In the genomic region with DNA sequence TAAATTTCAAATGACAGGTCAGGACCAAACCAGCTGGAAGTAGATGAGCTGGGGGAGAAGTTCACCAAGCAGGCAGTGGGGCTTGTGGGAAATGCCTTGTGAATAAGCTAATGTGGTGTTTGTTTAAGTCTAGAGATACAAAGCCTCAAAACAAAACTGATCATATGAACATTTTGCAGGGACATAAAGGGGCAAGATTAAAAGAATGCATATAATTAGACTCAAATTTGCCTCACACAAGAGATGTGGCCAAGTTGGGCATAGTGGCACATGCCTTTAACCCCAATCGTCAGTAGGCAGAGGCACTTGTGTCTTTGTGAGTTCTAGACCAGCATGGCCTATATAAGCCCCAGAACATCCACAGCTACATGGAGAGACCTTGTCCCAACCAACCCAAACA, we compare ENCODE assay signal across 25 mouse cellular contexts. TPM values are rescaled to one million over a fixed set of nuclear protein-coding genes. Genes with fewer than 3 reads are reported as not detected.
A peak's percentile ranks its signal among the peaks of the same experiment; 100 is the strongest.
DNase-seq lines count a peak whose midpoint lies in the region; ATAC-seq and TF ChIP-seq lines count a peak whose summit lies in the region.
"Had no signal": no experiment of that assay in that cellular context is flagged by ENCODE, and none has a peak within 500 bp of the region (broad histone marks: within the 10 kb centered on the region; RNA-seq: fewer than 3 reads in every experiment).

No protein-coding gene starts in this region.

- TF ChIP-seq POLR2A in bone marrow macrophage, adult 2 months (IDR thresholded peaks at IDR 0.05; ENCODE audit: borderline replicate concordance, low read depth, low read length) = no peak

- TF ChIP-seq CTCF in bone marrow macrophage, adult 2 months (IDR thresholded peaks at IDR 0.05; ENCODE audit: low read depth, low read length) = no peak

- no peak overlapping the region for H3K27ac ChIP-seq in heart, embryonic 12.5 days (ENCODE audit: poor library complexity, severe bottlenecking)
- peak overlapping the region; percentile 56 for H3K27ac ChIP-seq in bone marrow macrophage, adult 2 months (ENCODE audit: insufficient read depth, low read depth, low read length)
- H3K27ac ChIP-seq: embryonic facial prominence, embryonic 13.5 days; embryonic facial prominence, embryonic 15.5 days; forebrain, embryonic 10.5 days; forebrain, embryonic 12.5 days had no signal

- H3K36me3 ChIP-seq in heart, embryonic 12.5 days = no peaks in the 10 kb centered on the region
- no peaks in the 10 kb centered on the region for H3K36me3 ChIP-seq in splenic B cell, adult 2 months (ENCODE audit: control insufficient read depth, insufficient read depth, low read length, poor library complexity, severe bottlenecking)
- H3K36me3 ChIP-seq: embryonic facial prominence, embryonic 13.5 days; embryonic facial prominence, embryonic 15.5 days; forebrain, embryonic 10.5 days; forebrain, embryonic 12.5 days; G1E had no signal

- peak; percentile 43 for DNase-seq in heart, adult 11 months
- peak; percentile 51 for DNase-seq in A20 (ENCODE audit: low read depth, low spot score)
- peak; percentile 9 for DNase-seq in splenic B cell, adult 2 months (ENCODE audit: low read depth, low spot score)
- DNase-seq in urinary bladder, adult 18-20 months (ENCODE audit: low spot score in 2 of 2) = no peak
- no peak for DNase-seq in adrenal gland, postnatal 25 days
- DNase-seq: adrenal gland, adult 8-10 months; adrenal gland, postnatal 14 days; cerebellum, adult 11-12 months; cerebellum, adult 2 months; cerebellum, adult 9-10 months; cerebellum, postnatal 10 days; cerebellum, postnatal 25 days; embryo, embryonic 11 days had no signal

- no peaks in the 10 kb centered on the region for H3K27me3 ChIP-seq in heart, embryonic 12.5 days (replicated peaks)
- H3K27me3 ChIP-seq in splenic B cell, adult 2 months (ENCODE audit: control insufficient read depth, insufficient read depth, low read length, poor library complexity, severe bottlenecking) = no peaks in the 10 kb centered on the region
- H3K27me3 ChIP-seq: embryonic facial prominence, embryonic 13.5 days; embryonic facial prominence, embryonic 15.5 days; forebrain, embryonic 12.5 days had no signal

- WGBS in heart, embryonic 12.5 days = 80% methylated on average over 1 of the region's 1 CpGs

- no peak for ATAC-seq in heart, embryonic 12.5 days (ENCODE audit: insufficient number of reproducible peaks, low FRiP score)
- ATAC-seq: activated CD4-positive, CD25-positive, alpha-beta regulatory T cell, adult 4 months; forebrain, embryonic 14.5 days; forebrain, embryonic 16.5 days; Patski had no signal

- H3K4me1 ChIP-seq in heart, embryonic 12.5 days (replicated peaks) = no peaks in the 10 kb centered on the region
- peaks cover 31% of the 10 kb centered on the region for H3K4me1 ChIP-seq in bone marrow macrophage, adult 2 months (ENCODE audit: control insufficient read depth, insufficient read depth, low read length)
- H3K4me1 ChIP-seq: embryonic facial prominence, embryonic 13.5 days; embryonic facial prominence, embryonic 15.5 days had no signal

- no peak overlapping the region for H3K9ac ChIP-seq in heart, embryonic 12.5 days
- H3K9ac ChIP-seq: embryonic facial prominence, embryonic 13.5 days; embryonic facial prominence, embryonic 15.5 days; forebrain, embryonic 12.5 days had no signal

- H3K4me2 ChIP-seq in heart, embryonic 12.5 days = no peak overlapping the region
- H3K4me2 ChIP-seq: embryonic facial prominence, embryonic 13.5 days; embryonic facial prominence, embryonic 15.5 days; forebrain, embryonic 12.5 days had no signal

- no peaks in the 10 kb centered on the region for H3K9me3 ChIP-seq in heart, embryonic 12.5 days (replicated peaks)
- H3K9me3 ChIP-seq: embryonic facial prominence, embryonic 13.5 days; embryonic facial prominence, embryonic 15.5 days; forebrain, embryonic 10.5 days; forebrain, embryonic 12.5 days; G1E had no signal

- no peak overlapping the region for H3K4me3 ChIP-seq in heart, embryonic 12.5 days
- H3K4me3 ChIP-seq in bone marrow macrophage, adult 2 months (ENCODE audit: insufficient read depth, low read length) = peak overlapping the region; percentile 62
- H3K4me3 ChIP-seq: embryonic facial prominence, embryonic 13.5 days; embryonic facial prominence, embryonic 15.5 days; erythroblast, embryonic 14.5 days; forebrain, embryonic 10.5 days; forebrain, embryonic 12.5 days had no signal

RNA-seq across cellular contexts. Expression of a gene that starts 2.4 kb away (rescaled TPM):
- polyA plus RNA-seq in heart, embryonic 12.5 days (2016; fragmentation: Nextera tagmentation; extraction: Ambion mirVana) = 1.4 and 2.7 TPM in 2 replicates
- polyA plus RNA-seq in bone marrow macrophage, adult 2 months (2012; ENCODE audit: insufficient read depth, insufficient read length, missing spikeins) = 236 and 246 TPM in 2 replicates
- 0.57 and 1.1 TPM in 2 replicates for total RNA-seq in adrenal gland, postnatal 25 days (2021)
- polyA plus RNA-seq: erythroblast, embryonic 14.5 days; G1E had no signal

Comparison
In these comparisons a context has a peak if more than half of its experiments do, and no peak if none do; other contexts are left out.
1. DNase-seq: peak in heart, adult 11 months (single experiment), A20 (single experiment) and splenic B cell, adult 2 months (single experiment); none in urinary bladder, adult 18-20 months (0 of 2) and adrenal gland, postnatal 25 days (single experiment).
2. RNA of a gene that starts 2.4 kb away (polyA plus RNA-seq): 236 to 246 TPM in bone marrow macrophage, adult 2 months; 1.4 to 2.7 TPM in heart, embryonic 12.5 days; every median in the first group is over 10 times any median in the second.